Mouse (Mus musculus) bone marrow macrophage, adult 2 months (primary cell): ENCODE data around the gene Gucy2d.

Source experiments
- CTCF ChIP-seq: IDR thresholded peaks from 2 replicates; pipeline ENCODE4 v1.5.1; 2012; ENCODE audit warnings: low read depth, mild to moderate bottlenecking, low read length, moderate library complexity
- POLR2A ChIP-seq: IDR thresholded peaks from 2 replicates; pipeline ENCODE4 v1.6.1; 2012; ENCODE audit warnings: mild to moderate bottlenecking, low read depth, low read length, borderline replicate concordance

DNA sequence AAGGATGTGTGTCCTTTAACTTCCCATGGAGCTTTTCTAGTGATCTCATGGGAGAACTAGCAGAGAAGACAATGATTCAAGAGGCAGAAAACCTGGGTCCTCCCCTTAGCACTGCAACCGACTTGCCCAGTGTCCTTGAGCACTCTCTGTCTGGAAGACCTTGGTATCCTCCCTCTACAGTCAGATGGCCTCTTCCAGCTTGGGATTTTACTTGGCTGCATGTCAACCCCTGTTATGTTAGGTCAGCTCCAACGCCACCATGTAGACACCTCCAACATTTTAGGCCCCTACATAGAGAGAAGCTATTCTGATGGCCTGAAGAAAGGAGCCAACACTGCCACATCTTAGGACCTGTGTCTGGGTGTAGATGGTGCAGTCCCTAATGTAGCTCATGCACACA lies 32.3 kb downstream of the Gucy2d start:
- TF ChIP-seq CTCF, result no peak
- TF ChIP-seq POLR2A, result no peak
